Mouse (Mus musculus) forebrain, embryonic 15.5 days (tissue): ENCODE data around the gene Ctla4. TPM values are rescaled to one million over a fixed set of nuclear protein-coding genes. Genes with fewer than 3 reads are reported as not detected.

Experiments used
- ATAC-seq: fragments of 200-750 bp; cut with Nextera tagmentation; replicated peaks from 2 replicates; pipeline ENCODE4 v1.8.0; 2017; ENCODE audit warnings: mild to moderate bottlenecking, moderate TSS enrichment, moderate library complexity
- H3K27ac ChIP-seq: fragments of 300-500 bp; sonication (generic); replicated peaks from 2 replicates; pipeline ENCODE4 v1.5.1; 2015; ENCODE audit warnings: mild to moderate bottlenecking, inconsistent platforms
- H3K27me3 ChIP-seq: fragments of 300-500 bp; sonication (generic); 2 replicates; pipeline ENCODE4 v1.6.1; 2015; ENCODE audit warnings: inconsistent platforms
- H3K36me3 ChIP-seq: fragments of 300-500 bp; sonication (generic); 2 replicates; pipeline ENCODE4 v1.6.1; 2015; ENCODE audit warnings: mild to moderate bottlenecking, inconsistent platforms
- H3K4me1 ChIP-seq: fragments of 300-500 bp; sonication (generic); 2 replicates; pipeline ENCODE4 v1.6.1; 2015; ENCODE audit warnings: inconsistent platforms
- H3K4me2 ChIP-seq: fragments of 300-500 bp; sonication (generic); replicated peaks from 2 replicates; pipeline ENCODE4 v1.6.1; 2015; ENCODE audit warnings: mild to moderate bottlenecking, inconsistent platforms
- H3K4me3 ChIP-seq: fragments of 300-500 bp; sonication (generic); 2 replicates; pipeline ENCODE4 v1.5.1; 2015; ENCODE audit warnings: mild to moderate bottlenecking, inconsistent platforms
- H3K9ac ChIP-seq: fragments of 300-500 bp; sonication (generic); replicated peaks from 2 replicates; pipeline ENCODE4 v1.6.1; 2015; ENCODE audit warnings: mild to moderate bottlenecking, inconsistent platforms
- H3K9me3 ChIP-seq: fragments of 300-500 bp; sonication (generic); 2 replicates; pipeline ENCODE4 v1.6.1; 2016; ENCODE audit warnings: inconsistent platforms
- WGBS: fragments of 180-500 bp; shearing (Covaris S2); methylation state at CpG from one replicate; pipeline ENCODE4 v1.1.7; 2015; ENCODE audit warnings: mixed read lengths; 5-methylcytosine and 5-hydroxymethylcytosine counted together
- polyA plus RNA-seq: library from polyadenylated mRNA; unstranded; fragments of >200 nt; fragmentation: Nextera tagmentation; extraction: Ambion mirVana; gene quantifications from 2 replicates; pipeline ENCODE4 v1.2.1, GENCODE M21; 2015

Gene Ctla4
- polyA plus RNA-seq, 1 experiment from 2014 or later: not detected

DNA sequence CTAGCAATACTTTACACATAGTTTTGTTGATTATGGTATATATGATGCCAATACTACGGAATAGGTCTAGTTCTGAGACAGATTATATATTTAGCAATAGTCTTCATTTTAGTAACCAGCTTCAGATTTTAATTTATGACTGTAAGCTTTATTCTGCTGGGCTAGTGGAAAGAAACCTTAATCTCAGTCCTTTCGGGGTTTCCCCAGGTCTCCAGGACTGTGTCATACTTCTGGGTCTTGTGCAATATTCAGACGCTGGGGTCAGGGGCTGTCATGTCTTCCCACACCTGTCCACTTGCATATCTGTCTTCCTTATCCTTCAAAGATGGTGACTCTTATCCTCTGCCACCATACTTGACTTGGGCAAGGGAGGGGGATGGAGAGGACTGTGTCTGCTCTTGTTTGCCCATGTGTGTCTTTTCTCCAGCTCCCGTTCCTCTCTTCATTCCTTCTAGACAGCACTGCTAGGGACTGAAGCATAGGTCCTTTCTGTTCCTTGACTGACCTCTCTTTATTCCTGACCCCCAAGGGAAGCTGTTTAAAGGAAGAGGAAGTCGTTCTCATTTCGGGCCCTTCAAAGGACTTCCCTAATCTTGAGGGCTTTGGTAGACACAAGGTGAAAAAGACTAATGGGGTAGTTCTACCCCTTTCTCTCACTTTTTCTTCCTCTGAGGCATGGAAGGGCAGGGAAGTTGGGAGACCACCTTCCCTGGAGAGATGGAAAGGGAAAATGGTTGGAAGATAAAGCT, 50.3 kb downstream of the Ctla4 start:
- Histone ChIP-seq H3K4me2 (no peak overlapping the region), H3K9ac (no peak overlapping the region), H3K27ac (no peak overlapping the region), H3K36me3 (no peaks in the 10 kb centered on the region), H3K9me3 (no peaks in the 10 kb centered on the region), H3K27me3 (no peaks in the 10 kb centered on the region), H3K4me3 (no peak overlapping the region), H3K4me1 (peaks cover 8% of the 10 kb centered on the region; the same call in 1 of the 2 replicates)
- no peak for ATAC-seq
- 91% methylated on average over 6 of the region's 6 CpGs for WGBS

DNA sequence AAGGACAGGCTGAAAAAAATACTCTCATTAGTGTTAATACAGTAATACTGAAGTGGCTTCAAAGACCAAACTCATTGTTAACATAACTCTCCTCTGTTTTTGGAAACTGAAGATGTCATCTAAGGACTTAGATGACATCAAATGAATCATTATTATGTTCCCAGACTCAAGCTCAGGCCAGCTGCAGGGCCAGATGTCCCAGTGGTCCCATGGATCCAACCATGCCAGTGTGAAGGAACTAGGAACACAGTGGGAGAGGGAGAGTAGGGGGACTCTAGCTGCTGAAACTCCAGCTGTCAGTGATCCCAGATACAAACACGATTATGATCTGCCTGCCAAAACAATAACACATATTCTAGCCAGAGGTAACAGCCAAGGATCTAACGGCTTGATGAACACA, 51.5 kb downstream of the Ctla4 start:
- Histone ChIP-seq H3K27me3 (no peaks in the 10 kb centered on the region), H3K4me1 (peaks cover 8% of the 10 kb centered on the region; the same call in 1 of the 2 replicates), H3K36me3 (no peaks in the 10 kb centered on the region), H3K9ac (no peak overlapping the region), H3K4me2 (no peak overlapping the region), H3K27ac (no peak overlapping the region), H3K9me3 (no peaks in the 10 kb centered on the region), H3K4me3 (no peak overlapping the region)
- 71% methylated on average over 2 of the region's 2 CpGs for WGBS
- ATAC-seq: no peak

GRCm38 (mm10) chr1:60938974-60939373, 52.2 kb downstream of the Ctla4 start:
- peaks cover 8% of the 10 kb centered on the region; the same call in 1 of the 2 replicates for H3K4me1 ChIP-seq
- no peaks in the 10 kb centered on the region for H3K36me3 ChIP-seq
- H3K27me3 ChIP-seq: no peaks in the 10 kb centered on the region
- no peak for ATAC-seq
- H3K4me2 ChIP-seq: no peak overlapping the region
- no peaks in the 10 kb centered on the region for H3K9me3 ChIP-seq
- H3K27ac ChIP-seq: no peak overlapping the region
- H3K9ac ChIP-seq: no peak overlapping the region
- no peak overlapping the region for H3K4me3 ChIP-seq
- WGBS: 87% methylated on average over 5 of the region's 5 CpGs

DNA sequence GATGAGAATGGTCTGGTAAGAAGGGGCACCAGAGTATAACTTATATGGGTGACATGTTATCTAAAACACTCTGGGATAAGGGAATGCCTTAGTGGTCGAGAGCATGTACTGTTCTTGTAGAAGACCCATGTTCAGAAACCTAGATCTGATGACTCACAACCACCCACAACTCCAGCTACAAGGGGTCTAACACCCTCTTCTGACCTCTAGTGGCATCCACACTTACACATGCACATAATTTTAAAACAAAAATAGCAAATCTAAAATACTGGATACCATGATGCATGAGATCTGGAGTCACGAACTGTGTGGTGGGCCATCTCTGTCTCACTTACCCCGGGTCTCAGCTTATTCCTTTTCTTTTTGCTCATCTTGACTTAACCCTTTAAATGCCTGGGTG, 53.2 kb downstream of the Ctla4 start:
- no peak for ATAC-seq
- Histone ChIP-seq H3K4me2 (no peak overlapping the region), H3K27ac (no peak overlapping the region), H3K4me1 (peaks cover 8% of the 10 kb centered on the region; the same call in 1 of the 2 replicates), H3K9ac (no peak overlapping the region), H3K9me3 (no peaks in the 10 kb centered on the region), H3K36me3 (no peaks in the 10 kb centered on the region), H3K4me3 (no peak overlapping the region), H3K27me3 (no peaks in the 10 kb centered on the region)
- WGBS: 78% methylated on average over 3 of the region's 3 CpGs

DNA sequence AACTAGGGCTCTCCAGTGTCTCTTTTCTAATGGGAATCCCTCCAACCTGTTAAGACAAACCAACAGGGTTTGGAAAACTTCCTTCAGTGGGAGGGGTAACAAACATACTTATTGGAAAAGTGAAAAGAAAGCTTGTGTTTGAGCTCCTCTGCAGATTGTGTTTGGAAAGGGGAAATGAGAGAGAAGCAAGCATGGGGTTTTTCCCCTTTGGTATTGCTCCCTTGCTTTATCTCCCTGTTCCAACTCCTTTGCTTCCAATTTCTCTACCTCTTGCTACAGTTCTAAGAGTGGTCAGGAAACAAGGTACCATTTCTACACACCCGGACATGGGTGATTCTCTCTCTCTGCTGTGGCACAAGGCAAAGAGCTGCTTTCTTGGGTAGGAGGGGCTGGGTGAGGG, 53.8 kb downstream of the Ctla4 start:
- no peaks in the 10 kb centered on the region for H3K27me3 ChIP-seq
- H3K9ac ChIP-seq: no peak overlapping the region
- no peak overlapping the region for H3K4me3 ChIP-seq
- H3K9me3 ChIP-seq: no peaks in the 10 kb centered on the region
- H3K36me3 ChIP-seq: no peaks in the 10 kb centered on the region
- WGBS: 83% methylated on average over 1 of the region's 1 CpGs
- ATAC-seq: no peak
- no peak overlapping the region for H3K27ac ChIP-seq
- H3K4me1 ChIP-seq: peaks cover 8% of the 10 kb centered on the region; the same call in 1 of the 2 replicates
- H3K4me2 ChIP-seq: no peak overlapping the region

GRCm38 (mm10) chr1:60941056-60942048, 54.6 kb downstream of the Ctla4 start:
- Histone ChIP-seq H3K9ac (no peak overlapping the region), H3K27ac (no peak overlapping the region), H3K9me3 (no peaks in the 10 kb centered on the region), H3K4me3 (no peak overlapping the region), H3K4me2 (no peak overlapping the region), H3K4me1 (peaks cover under 1% of the 10 kb centered on the region; the same call in 1 of the 2 replicates), H3K27me3 (no peaks in the 10 kb centered on the region), H3K36me3 (no peaks in the 10 kb centered on the region)
- ATAC-seq: no peak
- WGBS: 92% methylated on average over 5 of the region's 5 CpGs

- no peaks in the 10 kb centered on the region for H3K36me3 ChIP-seq
- H3K27ac ChIP-seq: no peak overlapping the region
- WGBS: 87% methylated on average over 2 of the region's 2 CpGs
- no peak overlapping the region for H3K9ac ChIP-seq
- H3K27me3 ChIP-seq: no peaks in the 10 kb centered on the region
- ATAC-seq: no peak
- no peak overlapping the region for H3K4me2 ChIP-seq
- no peaks in the 10 kb centered on the region for H3K9me3 ChIP-seq
- no peak overlapping the region for H3K4me3 ChIP-seq
- no peaks in the 10 kb centered on the region for H3K4me1 ChIP-seq
These were observed 56.1 kb downstream of the Ctla4 start for GRCm38 (mm10) chr1:60942921-60943320.

DNA sequence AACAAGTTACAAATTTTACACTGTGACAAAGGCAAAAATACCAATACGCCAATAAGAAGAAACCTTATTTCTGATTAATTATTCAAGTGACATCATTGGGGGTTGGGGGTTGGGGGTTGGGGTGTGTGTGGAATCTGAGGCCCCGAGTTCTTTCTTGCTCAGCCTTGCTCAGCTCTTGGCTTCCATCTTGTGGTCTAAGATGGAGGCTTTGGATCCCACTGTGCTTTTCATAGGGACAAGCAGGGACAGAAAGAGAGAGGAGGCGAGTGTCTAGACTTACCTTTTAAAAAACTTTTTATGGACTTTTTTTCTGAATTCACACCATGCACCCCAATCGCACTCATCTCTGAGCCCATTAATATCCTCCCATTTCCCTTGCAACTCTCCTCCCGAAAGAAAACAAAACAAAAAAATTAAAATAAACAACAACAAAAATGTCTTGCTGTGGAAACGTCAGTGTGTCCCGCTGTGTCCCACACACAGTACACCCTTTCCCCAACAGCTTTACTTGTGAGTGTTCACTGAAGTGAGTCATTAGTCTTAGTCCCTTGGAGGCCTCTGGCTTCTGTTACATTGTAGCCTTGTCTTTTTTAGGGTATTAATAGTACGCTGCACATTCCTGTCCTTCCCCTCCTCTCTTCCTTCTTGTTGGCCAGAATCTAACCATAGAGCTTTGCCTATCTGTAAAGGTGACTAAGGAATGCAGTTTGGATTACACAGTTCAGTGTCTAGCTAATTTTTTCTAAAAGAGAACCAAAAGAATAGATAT, 59.0 kb downstream of the Ctla4 start:
- H3K36me3 ChIP-seq: no peaks in the 10 kb centered on the region
- no peak overlapping the region for H3K9ac ChIP-seq
- WGBS: 88% methylated on average over 8 of the region's 8 CpGs
- H3K4me1 ChIP-seq: no peaks in the 10 kb centered on the region
- no peaks in the 10 kb centered on the region for H3K9me3 ChIP-seq
- no peak overlapping the region for H3K27ac ChIP-seq
- no peaks in the 10 kb centered on the region for H3K27me3 ChIP-seq
- H3K4me2 ChIP-seq: no peak overlapping the region
- no peak for ATAC-seq
- H3K4me3 ChIP-seq: no peak overlapping the region

- Histone ChIP-seq H3K36me3 (no peaks in the 10 kb centered on the region), H3K4me2 (no peak overlapping the region), H3K4me3 (no peak overlapping the region), H3K27me3 (no peaks in the 10 kb centered on the region), H3K4me1 (no peaks in the 10 kb centered on the region), H3K9me3 (no peaks in the 10 kb centered on the region), H3K9ac (no peak overlapping the region), H3K27ac (no peak overlapping the region)
- no peak for ATAC-seq
- 81% methylated on average over 6 of the region's 6 CpGs for WGBS
These were observed 61.3 kb downstream of the Ctla4 start for GRCm38 (mm10) chr1:60948112-60948511.

- Histone ChIP-seq H3K9ac (no peak overlapping the region), H3K4me3 (no peak overlapping the region), H3K27me3 (no peaks in the 10 kb centered on the region), H3K36me3 (no peaks in the 10 kb centered on the region), H3K9me3 (no peaks in the 10 kb centered on the region), H3K27ac (no peak overlapping the region), H3K4me2 (no peak overlapping the region), H3K4me1 (no peaks in the 10 kb centered on the region)
- 74% methylated on average over 7 of the region's 7 CpGs for WGBS
- ATAC-seq: no peak
These were observed 66.2 kb downstream of the Ctla4 start for GRCm38 (mm10) chr1:60952958-60953357.

- Histone ChIP-seq H3K36me3 (no peaks in the 10 kb centered on the region), H3K27me3 (no peaks in the 10 kb centered on the region), H3K4me2 (no peak overlapping the region), H3K9ac (no peak overlapping the region), H3K4me3 (no peak overlapping the region), H3K9me3 (no peaks in the 10 kb centered on the region), H3K4me1 (no peaks in the 10 kb centered on the region), H3K27ac (no peak overlapping the region)
- 92% methylated on average over 7 of the region's 7 CpGs for WGBS
- no peak for ATAC-seq
These were observed 66.9 kb downstream of the Ctla4 start for GRCm38 (mm10) chr1:60953686-60954085.

- no peak for ATAC-seq
- no peaks in the 10 kb centered on the region for H3K27me3 ChIP-seq
- H3K4me1 ChIP-seq: no peaks in the 10 kb centered on the region
- H3K4me3 ChIP-seq: no peak overlapping the region
- WGBS: 63% methylated on average over 2 of the region's 2 CpGs
- no peaks in the 10 kb centered on the region for H3K9me3 ChIP-seq
- no peak overlapping the region for H3K4me2 ChIP-seq
- no peak overlapping the region for H3K9ac ChIP-seq
- H3K27ac ChIP-seq: no peak overlapping the region
- no peaks in the 10 kb centered on the region for H3K36me3 ChIP-seq
These were observed 68.0 kb downstream of the Ctla4 start for GRCm38 (mm10) chr1:60954759-60955158.
